Mouse (Mus musculus): ENCODE measurements around the gene Gm28048.

Gene Gm28048

GRCm38 (mm10) chr11:22882926-22883325 is 99.0 kb downstream of the Gm28048 start:
- DNase-seq = no peak

- no peak for DNase-seq
Observed at GRCm38 (mm10) chr11:22880383-22881172, 101.3 kb downstream of the Gm28048 start.

- DNase-seq = no peak
Observed at GRCm38 (mm10) chr11:22879645-22880044, 102.2 kb downstream of the Gm28048 start.

GRCm38 (mm10) chr11:22876680-22877330 is 105.1 kb downstream of the Gm28048 start:
- DNase-seq = no peak

- no peak for DNase-seq
Observed at GRCm38 (mm10) chr11:22875279-22875678, 106.6 kb downstream of the Gm28048 start.

- DNase-seq = no peak
Observed at GRCm38 (mm10) chr11:22874747-22875146, 107.1 kb downstream of the Gm28048 start.

GRCm38 (mm10) chr11:22873383-22873782 is 108.5 kb downstream of the Gm28048 start:
- DNase-seq = no peak

- DNase-seq = no peak
Observed at GRCm38 (mm10) chr11:22872307-22872680, 109.6 kb downstream of the Gm28048 start.

- peak; percentile 47 for DNase-seq
Observed at GRCm38 (mm10) chr11:22871628-22872306, 110.1 kb downstream of the Gm28048 start.

- DNase-seq = no peak
Observed at GRCm38 (mm10) chr11:22868582-22868981, 113.3 kb downstream of the Gm28048 start.

GRCm38 (mm10) chr11:22867691-22868090 is 114.2 kb downstream of the Gm28048 start:
- DNase-seq = no peak

GRCm38 (mm10) chr11:22865635-22866246 is 116.1 kb downstream of the Gm28048 start:
- no peak for DNase-seq

- no peak for DNase-seq
Observed at GRCm38 (mm10) chr11:22864305-22865060, 117.4 kb downstream of the Gm28048 start.

GRCm38 (mm10) chr11:22863581-22863980 is 118.3 kb downstream of the Gm28048 start:
- DNase-seq = no peak

GRCm38 (mm10) chr11:22861315-22861714 is 120.6 kb downstream of the Gm28048 start:
- DNase-seq = no peak

GRCm38 (mm10) chr11:22860335-22861227 is 121.3 kb downstream of the Gm28048 start, which contains the start of gene B3gnt2:
TSS of gene B3gnt2 (minus strand) at chr11:22860961.
- peak; percentile 67 for DNase-seq

GRCm38 (mm10) chr11:22859633-22860334 is 122.1 kb downstream of the Gm28048 start:
- peak; percentile 96 for DNase-seq

GRCm38 (mm10) chr11:22859301-22859632 is 122.6 kb downstream of the Gm28048 start:
- no peak for DNase-seq

- DNase-seq = peak; percentile 69
Observed at GRCm38 (mm10) chr11:22858441-22859300, 123.2 kb downstream of the Gm28048 start.
